Mouse (Mus musculus) liver, embryonic 15.5 days (tissue): Measurements from ENCODE around the gene Mas1. TPM values are rescaled to one million over a fixed set of nuclear protein-coding genes. Genes with fewer than 3 reads are reported as not detected.
"Not testable (repeated sequence)": the region's sequence is repeated elsewhere in the genome, so short reads cannot be mapped to it uniquely, and the experiment has no call there.

Source experiments
- ATAC-seq: fragments of 200-750 bp; cut with Nextera tagmentation; 2 replicates; pipeline ENCODE4 v1.8.0; 2017; ENCODE audit warnings: moderate number of reproducible peaks, mild to moderate bottlenecking, moderate library complexity; ENCODE audit not compliant: insufficient read depth
- H3K27ac ChIP-seq: fragments of 300-500 bp; sonication (generic); replicated peaks from 2 replicates; pipeline ENCODE4 v1.5.1; 2015; ENCODE audit warnings: mild to moderate bottlenecking, inconsistent platforms
- H3K27me3 ChIP-seq: fragments of 300-500 bp; sonication (generic); 2 replicates; pipeline ENCODE4 v1.6.1; 2015; ENCODE audit warnings: mild to moderate bottlenecking, inconsistent platforms
- H3K36me3 ChIP-seq: fragments of 300-500 bp; sonication (generic); replicated peaks from 2 replicates; pipeline ENCODE4 v1.6.1; 2015; ENCODE audit warnings: moderate library complexity, mild to moderate bottlenecking, inconsistent platforms
- H3K4me1 ChIP-seq: fragments of 300-500 bp; sonication (generic); replicated peaks from 2 replicates; pipeline ENCODE4 v1.6.1; 2015; ENCODE audit warnings: inconsistent platforms
- H3K4me2 ChIP-seq: fragments of 300-500 bp; sonication (generic); 2 replicates; pipeline ENCODE4 v1.6.1; 2015; ENCODE audit warnings: moderate library complexity, mild to moderate bottlenecking, inconsistent platforms
- H3K4me3 ChIP-seq: fragments of 300-500 bp; sonication (generic); replicated peaks from 2 replicates; pipeline ENCODE4 v1.5.1; 2015; ENCODE audit warnings: mild to moderate bottlenecking, inconsistent platforms
- H3K9ac ChIP-seq: fragments of 300-500 bp; sonication (generic); 2 replicates; pipeline ENCODE4 v1.6.1; 2015; ENCODE audit warnings: moderate library complexity, mild to moderate bottlenecking, inconsistent platforms
- H3K9me3 ChIP-seq: fragments of 300-500 bp; sonication (generic); replicated peaks from 2 replicates; pipeline ENCODE4 v1.6.1; 2016; ENCODE audit warnings: inconsistent platforms
- whole genome bisulfite sequencing: fragments of 180-500 bp; shearing (Covaris S2); methylation state at CpG from one replicate; pipeline ENCODE4 v1.1.7; 2015; ENCODE audit warnings: mixed read lengths; ENCODE audit not compliant: insufficient replicate concordance; 5-methylcytosine and 5-hydroxymethylcytosine counted together
- polyA plus RNA-seq: library from polyadenylated mRNA; unstranded; fragments of >200 nt; fragmentation: Nextera tagmentation; extraction: Ambion mirVana; gene quantifications from 2 replicates; pipeline ENCODE4 v1.2.1, GENCODE M21; 2015

The Mas1 gene
- polyA plus RNA-seq, 1 experiment from 2014 or later = 0.33 TPM

GRCm38 (mm10) chr17:12902291-12902690, 34.3 kb upstream of the Mas1 start:
- no peaks in the 10 kb centered on the region for H3K4me1 ChIP-seq
- H3K36me3 ChIP-seq = peaks cover 36% of the 10 kb centered on the region
- no peak overlapping the region for H3K9ac ChIP-seq
- H3K27me3 ChIP-seq = no peaks in the 10 kb centered on the region
- 89% methylated on average over 6 of the region's 6 CpGs for WGBS
- ATAC-seq = no peak
- no peaks in the 10 kb centered on the region for H3K9me3 ChIP-seq
- no peak overlapping the region for H3K4me2 ChIP-seq
- H3K4me3 ChIP-seq = no peak overlapping the region
- H3K27ac ChIP-seq = no peak overlapping the region

- H3K27me3 ChIP-seq, H3K4me2 ChIP-seq, H3K4me3 ChIP-seq, H3K9me3 ChIP-seq, H3K27ac ChIP-seq, ATAC-seq, H3K4me1 ChIP-seq, H3K9ac ChIP-seq: not testable (repeated sequence)
- H3K36me3 ChIP-seq = peaks cover 17% of the 10 kb centered on the region
- WGBS = 56% methylated on average over 2 of the region's 2 CpGs
Measured at GRCm38 (mm10) chr17:12898607-12899006, 30.7 kb upstream of the Mas1 start.

- Histone ChIP-seq H3K36me3 (peaks cover 11% of the 10 kb centered on the region), H3K27ac (no peak overlapping the region), H3K27me3 (no peaks in the 10 kb centered on the region), H3K4me2 (no peak overlapping the region), H3K4me1 (no peaks in the 10 kb centered on the region), H3K9me3 (no peaks in the 10 kb centered on the region), H3K4me3 (no peak overlapping the region), H3K9ac (no peak overlapping the region)
- WGBS = 88% methylated on average over 5 of the region's 5 CpGs
- no peak for ATAC-seq
Measured at GRCm38 (mm10) chr17:12897674-12898073, 29.7 kb upstream of the Mas1 start.

GRCm38 (mm10) chr17:12892033-12892432, 24.1 kb upstream of the Mas1 start:
- 75% methylated on average over 9 of the region's 9 CpGs for WGBS
- H3K27ac ChIP-seq = no peak overlapping the region
- H3K27me3 ChIP-seq = no peaks in the 10 kb centered on the region
- H3K4me3 ChIP-seq = no peak overlapping the region
- H3K4me1 ChIP-seq = no peaks in the 10 kb centered on the region
- no peak overlapping the region for H3K4me2 ChIP-seq
- H3K36me3 ChIP-seq = no peaks in the 10 kb centered on the region; the same call in none of the 2 replicates
- no peak for ATAC-seq
- no peaks in the 10 kb centered on the region for H3K9me3 ChIP-seq
- no peak overlapping the region for H3K9ac ChIP-seq

GRCm38 (mm10) chr17:12891054-12891453, 23.1 kb upstream of the Mas1 start:
- Histone ChIP-seq H3K36me3 (no peaks in the 10 kb centered on the region; the same call in 1 of the 2 replicates), H3K4me3 (no peak overlapping the region), H3K4me2 (no peak overlapping the region), H3K4me1 (no peaks in the 10 kb centered on the region), H3K9ac (no peak overlapping the region), H3K9me3 (no peaks in the 10 kb centered on the region), H3K27me3 (no peaks in the 10 kb centered on the region), H3K27ac (no peak overlapping the region)
- WGBS = 62% methylated on average over 4 of the region's 4 CpGs
- ATAC-seq = no peak

GRCm38 (mm10) chr17:12887021-12887775, 19.3 kb upstream of the Mas1 start:
- Histone ChIP-seq H3K4me3 (no peak overlapping the region), H3K27me3 (no peaks in the 10 kb centered on the region), H3K4me1 (no peaks in the 10 kb centered on the region), H3K4me2 (no peak overlapping the region), H3K9me3 (no peaks in the 10 kb centered on the region), H3K27ac (no peak overlapping the region), H3K9ac (no peak overlapping the region), H3K36me3 (no peaks in the 10 kb centered on the region; the same call in 1 of the 2 replicates)
- no peak for ATAC-seq
- WGBS = 73% methylated on average over 15 of the region's 15 CpGs

- no peak for ATAC-seq
- WGBS = 38% methylated on average over 6 of the region's 6 CpGs
- Histone ChIP-seq H3K27ac (no peak overlapping the region), H3K36me3 (no peaks in the 10 kb centered on the region; the same call in 1 of the 2 replicates), H3K27me3 (no peaks in the 10 kb centered on the region), H3K4me3 (no peak overlapping the region), H3K4me2 (no peak overlapping the region), H3K9me3 (no peaks in the 10 kb centered on the region), H3K9ac (no peak overlapping the region), H3K4me1 (no peaks in the 10 kb centered on the region)
Measured at GRCm38 (mm10) chr17:12886620-12887019, 18.7 kb upstream of the Mas1 start.

- Histone ChIP-seq H3K27me3 (peaks cover 3% of the 10 kb centered on the region; the same call in 1 of the 2 replicates), H3K4me1 (0 out of 2 replicates have a peak, but pooled peaks cover 4% of the 10 kb centered on the region), H3K36me3 (no peaks in the 10 kb centered on the region), H3K9ac (no peak overlapping the region), H3K27ac (no peak overlapping the region), H3K4me3 (no peak overlapping the region), H3K4me2 (no peak overlapping the region), H3K9me3 (no peaks in the 10 kb centered on the region)
- WGBS = 53% methylated on average over 1 of the region's 1 CpGs
- no peak for ATAC-seq
Measured at GRCm38 (mm10) chr17:12881216-12881615, 13.3 kb upstream of the Mas1 start.

- no peak overlapping the region for H3K4me3 ChIP-seq
- H3K36me3 ChIP-seq = no peaks in the 10 kb centered on the region
- H3K27ac ChIP-seq = no peak overlapping the region
- WGBS = 2% methylated on average over 14 of the region's 14 CpGs
- H3K4me1 ChIP-seq = 0 out of 2 replicates have a peak, but pooled peaks cover 4% of the 10 kb centered on the region
- ATAC-seq = peak; percentile 49; the same call in 1 of the 2 replicates
- peaks cover 3% of the 10 kb centered on the region; the same call in 1 of the 2 replicates for H3K27me3 ChIP-seq
- H3K4me2 ChIP-seq = peak overlapping the region; percentile 35; the same call in 1 of the 2 replicates
- H3K9me3 ChIP-seq = no peaks in the 10 kb centered on the region
- no peak overlapping the region for H3K9ac ChIP-seq
Measured at GRCm38 (mm10) chr17:12880178-12880577, 12.2 kb upstream of the Mas1 start.

- Histone ChIP-seq H3K4me2 (no peak within 1 kb of the TSS), H3K4me3 (no peak within 1 kb of the TSS), H3K4me1 (0 out of 2 replicates have a peak, but pooled peaks cover 4% of the 10 kb centered on the region), H3K9ac (no peak within 1 kb of the TSS), H3K27me3 (peaks cover 13% of the 10 kb centered on the region; the same call in 1 of the 2 replicates), H3K36me3 (no peaks in the 10 kb centered on the region), H3K9me3 (no peaks in the 10 kb centered on the region), H3K27ac (no peak within 1 kb of the TSS)
- ATAC-seq = no peak
- 43% methylated on average over 5 of the region's 5 CpGs for WGBS
Measured at GRCm38 (mm10) chr17:12875734-12876133, 7.8 kb upstream of the Mas1 start, which contains the start of gene Mrgprh. TSS of gene Mrgprh (plus strand) at chr17:12876034.

GRCm38 (mm10) chr17:12872275-12873028, 4.5 kb upstream of the Mas1 start:
- WGBS = 53% methylated on average over 16 of the region's 16 CpGs
- Histone ChIP-seq H3K27ac (no peak overlapping the region), H3K4me1 (no peaks in the 10 kb centered on the region), H3K27me3 (peaks cover 20% of the 10 kb centered on the region), H3K9ac (no peak overlapping the region), H3K36me3 (no peaks in the 10 kb centered on the region), H3K4me2 (no peak overlapping the region), H3K9me3 (no peaks in the 10 kb centered on the region), H3K4me3 (no peak overlapping the region)
- no peak for ATAC-seq
